15 mouse cellular contexts compared by ENCODE assay signal in the genomic region with DNA sequence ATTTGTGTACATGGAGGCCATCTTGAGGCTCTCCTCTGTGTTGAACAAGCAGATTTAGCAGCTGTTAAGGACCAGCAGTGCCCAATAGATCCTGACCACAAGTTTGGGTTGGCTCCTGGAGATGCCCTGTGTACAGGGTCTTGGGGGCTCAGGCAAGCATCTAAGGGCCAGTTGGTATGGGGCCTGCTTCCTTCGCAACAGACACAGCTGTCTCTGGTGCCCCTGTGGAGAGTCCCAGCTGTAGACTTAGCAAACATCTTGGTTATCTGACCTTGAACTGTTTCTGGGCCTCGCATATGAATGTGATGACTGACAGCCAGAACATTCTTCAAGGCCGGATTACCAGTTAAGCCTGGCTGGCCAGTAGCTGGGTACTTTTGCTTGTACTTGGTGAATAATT.
"Had no signal": no experiment of that assay in that cellular context is flagged by ENCODE, and none has a peak within 500 bp of the region (broad histone marks: within the 10 kb centered on the region; RNA-seq: fewer than 3 reads in every experiment).

No protein-coding gene starts in this region.

- H3K27me3 ChIP-seq: limb, embryonic 13.5 days; midbrain, embryonic 13.5 days; neural tube, embryonic 15.5 days had no signal

- H3K4me3 ChIP-seq: limb, embryonic 13.5 days; liver, embryonic 15.5 days; midbrain, embryonic 13.5 days; neural tube, embryonic 15.5 days had no signal

- H3K4me1 ChIP-seq: liver, embryonic 15.5 days; midbrain, embryonic 13.5 days; neural tube, embryonic 15.5 days had no signal

- H3K27ac ChIP-seq: kidney, postnatal 0 days; limb, embryonic 13.5 days; liver, embryonic 15.5 days; midbrain, embryonic 13.5 days; neural tube, embryonic 15.5 days; stomach, postnatal 0 days had no signal

- DNase-seq: kidney, postnatal 36 days; layer of hippocampus, adult 9-11 months; layer of hippocampus, postnatal 36 days; lung, adult 2 months; lung, postnatal 36 days; right cerebral cortex, adult 18-20 months; thymus, postnatal 4 days had no signal

- H3K4me2 ChIP-seq: limb, embryonic 13.5 days; liver, embryonic 11.5 days; liver, embryonic 15.5 days; midbrain, embryonic 13.5 days; neural tube, embryonic 15.5 days had no signal

- H3K9me3 ChIP-seq: limb, embryonic 13.5 days; liver, embryonic 15.5 days; midbrain, embryonic 13.5 days; neural tube, embryonic 15.5 days had no signal

- H3K36me3 ChIP-seq: limb, embryonic 13.5 days; liver, embryonic 15.5 days; midbrain, embryonic 13.5 days; neural tube, embryonic 15.5 days had no signal

- ATAC-seq: lung, postnatal 0 days; midbrain, embryonic 13.5 days had no signal

- H3K9ac ChIP-seq: limb, embryonic 13.5 days; liver, embryonic 15.5 days; midbrain, embryonic 13.5 days; neural tube, embryonic 15.5 days had no signal
